Mouse (Mus musculus): Measurements from ENCODE around the gene Odf2l. TPM values are rescaled to one million over a fixed set of nuclear protein-coding genes. Genes with fewer than 3 reads are reported as not detected.

Gene Odf2l
- total RNA-seq, 2 experiments from 2014 or later = 11.3 to 11.4 TPM

Other genes with a start within 250 kb of the Odf2l start
- gene Clca4b, start 186.1 kb upstream of the Odf2l start, total RNA-seq (2021) = not detected
- gene Clca4a, start 143.5 kb upstream of the Odf2l start, total RNA-seq (2021) = not detected
- gene Clca1, start 85.8 kb upstream of the Odf2l start, total RNA-seq (2021) = not detected
- under 1 TPM in 1 of 2 experiments, not detected in 1; 0.13 TPM for gene Clca2, start 19.1 kb upstream of the Odf2l start, total RNA-seq (2021)
- gene Col24a1, start 173.9 kb downstream of the Odf2l start, total RNA-seq (2021) = not detected